Mouse (Mus musculus) G1E (cell line): ENCODE results near the gene H2afy. TPM values are rescaled to one million over a fixed set of nuclear protein-coding genes. Genes with fewer than 3 reads are reported as not detected.

Experiments used
- ATAC-seq: 2 replicates; pipeline ENCODE4 v1.8.0; 2016; ENCODE audit warnings: mild to moderate bottlenecking; ENCODE audit not compliant: insufficient number of reproducible peaks, poor library complexity, low FRiP score, severe bottlenecking; ENCODE audit errors: extremely low read depth
- DNase-seq: peaks from one replicate; pipeline ENCODE4 v3.0.0; 2012; ENCODE audit warnings: low spot score
- H3K27me3 ChIP-seq: 2 replicates; pipeline ENCODE4 v1.6.1; 2012; ENCODE audit warnings: mild to moderate bottlenecking, low read length, inconsistent platforms; ENCODE audit not compliant: insufficient read depth
- H3K36me3 ChIP-seq: replicated peaks from 2 replicates; pipeline ENCODE3; 2012; ENCODE audit warnings: mild to moderate bottlenecking, inconsistent platforms
- H3K4me1 ChIP-seq: 2 replicates; pipeline ENCODE4 v1.6.1; 2012; ENCODE audit warnings: low read depth, low read length, inconsistent platforms, mixed read lengths; ENCODE audit not compliant: insufficient read depth
- H3K4me3 ChIP-seq: 2 replicates; pipeline ENCODE4 v1.5.1; 2012; ENCODE audit warnings: low read depth, mild to moderate bottlenecking, inconsistent platforms, low read length, moderate library complexity, mixed read lengths
- H3K9me3 ChIP-seq: replicated peaks from 2 replicates; pipeline ENCODE4 v1.6.1; 2012; ENCODE audit warnings: inconsistent platforms
- CTCF ChIP-seq: IDR thresholded peaks from 2 replicates; pipeline ENCODE4 v1.5.1; 2012; ENCODE audit warnings: low read depth, low read length, inconsistent platforms, mixed read lengths
- GATA1 ChIP-seq: IDR thresholded peaks from 2 replicates; pipeline ENCODE4 v1.6.1; 2012; ENCODE audit warnings: borderline replicate concordance, low read length, inconsistent platforms, mixed read lengths
- GATA2 ChIP-seq: IDR thresholded peaks from 2 replicates; pipeline ENCODE4 v1.6.1; 2012; ENCODE audit warnings: low read depth, low read length, inconsistent platforms, borderline replicate concordance
- POLR2AphosphoS5 ChIP-seq: IDR thresholded peaks from 2 replicates; pipeline ENCODE4 v1.6.1; 2012; ENCODE audit warnings: low read depth, low read length, inconsistent platforms; ENCODE audit not compliant: insufficient replicate concordance
- TAL1 ChIP-seq: conservative IDR thresholded peaks from 2 replicates; pipeline ENCODE4 v1.6.1; 2012; ENCODE audit warnings: low read depth, low read length, inconsistent platforms, mixed read lengths
- polyA plus RNA-seq: library from polyadenylated mRNA; stranded (reverse); fragments of >175 nt; gene quantifications from 2 replicates; pipeline ENCODE4 v1.2.3, GENCODE M21; 2012
- total RNA-seq, 2 experiments: library from RNA; stranded (forward) in 1 of 2; stranded (reverse) in 1 of 2; fragments of 200-1000 nt in 1 of 2; fragments of >200 nt in 1 of 2; fragmentation: Nextera tagmentation in 1 of 2; gene quantifications; 2 replicates each; pipeline ENCODE4 v1.2.3; 2014 to 2017

Gene H2afy
- total and polyA plus RNA-seq, 3 experiments = 189 to 503 (median 198) TPM

DNA sequence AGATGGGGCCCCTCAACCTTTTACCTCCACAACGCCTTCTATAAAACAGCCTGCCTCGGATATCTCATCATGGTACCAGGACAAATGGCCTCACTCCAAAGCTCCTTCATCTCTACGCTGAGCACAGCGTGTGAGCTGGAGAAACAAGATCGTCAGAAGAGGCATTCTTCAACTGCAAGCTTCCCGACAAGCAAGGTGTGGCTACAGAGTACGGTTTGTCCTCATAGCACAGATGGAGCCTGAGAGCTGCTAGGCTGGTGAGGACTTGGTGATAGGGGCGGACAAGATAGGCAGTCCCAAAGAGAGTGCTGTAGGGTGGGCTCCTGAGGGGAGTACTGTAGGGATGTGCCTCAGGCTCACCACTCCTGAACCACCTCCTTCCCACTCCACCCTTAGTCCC, 5.6 kb downstream of the H2afy start:
- no peak for ATAC-seq
- TF ChIP-seq GATA1 = no peak
- TF ChIP-seq CTCF = no peak
- Histone ChIP-seq H3K36me3 (peaks cover 79% of the 10 kb centered on the region), H3K4me1 (peaks cover 60% of the 10 kb centered on the region), H3K9me3 (no peaks in the 10 kb centered on the region), H3K27me3 (no peaks in the 10 kb centered on the region), H3K4me3 (no peak overlapping the region)
- no peak for DNase-seq

DNA sequence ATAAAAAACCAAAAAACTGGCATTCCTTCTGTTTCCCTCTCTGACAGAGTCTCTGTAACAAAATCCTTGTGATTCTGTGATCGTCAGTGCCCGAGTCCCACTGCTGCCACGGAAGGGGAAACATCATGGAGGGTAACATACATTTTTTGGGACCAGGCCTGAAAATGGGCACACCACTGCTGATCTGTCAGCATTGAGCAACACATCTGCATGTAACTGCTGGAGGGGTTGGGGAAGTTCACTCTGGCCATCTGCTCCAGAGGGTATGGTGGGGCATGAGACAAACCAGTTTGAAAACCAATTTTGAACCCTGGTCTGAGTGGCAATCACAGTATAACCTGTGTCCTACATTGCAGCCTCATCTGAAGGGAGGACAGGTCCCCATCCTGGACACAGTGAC, 6.6 kb downstream of the H2afy start:
- no peak for ATAC-seq
- H3K36me3 ChIP-seq = peaks cover 89% of the 10 kb centered on the region
- H3K4me1 ChIP-seq = peaks cover 60% of the 10 kb centered on the region
- no peaks in the 10 kb centered on the region for H3K27me3 ChIP-seq
- H3K9me3 ChIP-seq = no peaks in the 10 kb centered on the region
- TF ChIP-seq GATA1 (no peak), POLR2AphosphoS5 (no peak), CTCF (no peak), GATA2 (no peak), TAL1 (no peak)
- DNase-seq = no peak
- no peak overlapping the region for H3K4me3 ChIP-seq

DNA sequence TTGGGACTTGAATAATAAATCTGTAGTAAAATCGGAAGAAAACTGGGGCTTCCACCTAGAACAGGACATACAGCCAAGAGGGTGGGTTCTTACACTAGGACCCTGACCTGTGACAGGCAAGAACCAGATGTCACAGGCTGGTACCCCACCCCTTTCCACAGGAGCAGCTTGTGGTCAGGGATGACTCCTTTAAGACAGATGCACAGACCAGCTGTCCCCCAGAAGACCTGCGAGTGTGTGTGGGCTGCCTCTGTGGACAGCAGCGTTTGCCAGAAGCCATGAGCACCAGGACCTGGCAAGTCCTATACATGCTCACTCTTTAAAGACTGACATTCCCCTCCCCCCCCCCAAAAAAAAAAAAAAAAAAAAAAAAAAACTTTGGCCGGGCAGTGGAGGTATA, 7.1 kb downstream of the H2afy start:
- Histone ChIP-seq H3K4me3 (no peak overlapping the region), H3K9me3 (no peaks in the 10 kb centered on the region), H3K27me3 (no peaks in the 10 kb centered on the region), H3K36me3 (peaks cover 94% of the 10 kb centered on the region), H3K4me1 (peaks cover 57% of the 10 kb centered on the region)
- DNase-seq = no peak
- ATAC-seq = no peak
- TF ChIP-seq TAL1 = no peak
- no peak for TF ChIP-seq GATA1
- no peak for TF ChIP-seq CTCF
- no peak for TF ChIP-seq POLR2AphosphoS5
- no peak for TF ChIP-seq GATA2

DNA sequence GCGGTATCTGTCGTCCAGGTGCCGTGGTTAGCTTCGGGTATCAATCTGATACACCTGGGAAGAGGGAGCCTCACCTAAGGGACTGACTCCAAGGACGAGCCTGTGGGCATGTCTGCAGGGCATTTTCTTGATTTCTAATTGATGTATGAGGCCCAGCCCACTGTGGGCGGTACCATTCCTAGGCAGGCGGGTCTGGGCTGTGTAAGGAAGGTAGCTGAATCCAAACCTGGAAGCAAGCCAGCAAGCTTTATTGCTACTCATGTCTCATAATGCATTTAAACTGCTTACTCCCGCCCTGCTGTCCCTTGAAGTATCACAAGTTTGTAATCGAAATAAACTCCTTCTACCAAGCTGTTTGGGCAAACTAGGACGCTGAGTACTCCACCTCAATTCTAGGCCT, 10.5 kb downstream of the H2afy start:
- no peak for ATAC-seq

DNA sequence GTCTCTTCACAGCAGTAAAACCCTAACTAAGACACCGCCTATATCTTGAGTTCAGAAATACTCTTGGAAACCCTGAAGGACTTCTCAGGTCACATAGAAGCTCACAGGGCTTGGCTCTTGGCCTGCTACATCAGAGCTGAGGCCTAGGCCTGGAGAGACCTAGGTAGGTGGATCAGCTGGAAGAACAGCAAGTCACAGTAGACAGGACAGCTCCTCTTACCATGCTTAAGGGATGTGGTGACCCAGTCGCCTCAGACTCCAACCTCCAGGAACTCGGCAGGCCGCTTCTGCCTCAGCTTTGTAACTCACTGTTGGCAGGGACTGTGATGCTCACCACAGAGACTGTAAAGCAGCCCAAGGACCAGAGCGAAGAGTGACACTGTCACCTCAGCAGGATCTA, 13.1 kb downstream of the H2afy start:
- no peak for TF ChIP-seq POLR2AphosphoS5
- TF ChIP-seq GATA1 = no peak
- no peak for TF ChIP-seq CTCF
- no peak for TF ChIP-seq TAL1
- peaks cover 12% of the 10 kb centered on the region for H3K4me1 ChIP-seq
- ATAC-seq (no peak), DNase-seq (no peak)
- H3K27me3 ChIP-seq = no peaks in the 10 kb centered on the region
- H3K9me3 ChIP-seq = no peaks in the 10 kb centered on the region
- no peak overlapping the region for H3K4me3 ChIP-seq
- peaks cover 98% of the 10 kb centered on the region for H3K36me3 ChIP-seq

More for the DNA sequence above, 10.5 kb downstream of the H2afy start:
- Histone ChIP-seq H3K36me3 (peaks cover 95% of the 10 kb centered on the region), H3K9me3 (no peaks in the 10 kb centered on the region), H3K4me1 (peaks cover 24% of the 10 kb centered on the region), H3K27me3 (no peaks in the 10 kb centered on the region), H3K4me3 (no peak overlapping the region)
- DNase-seq = no peak
- TF ChIP-seq GATA1 = no peak
- TF ChIP-seq POLR2AphosphoS5 = no peak
- TF ChIP-seq TAL1 = no peak
- TF ChIP-seq CTCF = no peak
- no peak for TF ChIP-seq GATA2

- ATAC-seq (no peak), DNase-seq (no peak)
- Histone ChIP-seq H3K4me3 (no peak overlapping the region), H3K36me3 (peaks cover 96% of the 10 kb centered on the region), H3K4me1 (peaks cover 44% of the 10 kb centered on the region), H3K27me3 (no peaks in the 10 kb centered on the region), H3K9me3 (no peaks in the 10 kb centered on the region)
- TF ChIP-seq TAL1 = no peak
- TF ChIP-seq GATA2 = no peak
Observed at GRCm38 (mm10) chr13:56117991-56118765, 18.0 kb downstream of the H2afy start.

DNA sequence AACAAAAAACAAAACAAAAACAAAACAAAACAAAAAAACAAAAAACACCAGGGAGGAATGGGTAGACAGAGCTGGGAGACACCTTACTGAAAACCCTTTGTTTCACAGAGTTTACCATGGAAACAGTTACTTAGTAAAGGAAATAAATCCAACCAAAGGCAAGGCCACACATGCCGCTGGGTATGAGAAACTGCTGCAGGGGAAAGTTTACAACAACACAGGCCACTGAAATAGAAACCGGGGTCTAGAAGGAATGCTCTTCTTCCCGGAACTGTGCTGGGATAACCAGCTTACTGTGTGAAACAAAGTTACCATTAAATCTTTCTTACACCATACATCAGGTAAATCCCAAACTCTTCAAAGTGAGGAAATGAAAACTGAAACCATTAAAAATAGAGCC, 20.3 kb downstream of the H2afy start:
- no peak for TF ChIP-seq POLR2AphosphoS5
- no peak for TF ChIP-seq GATA2
- TF ChIP-seq TAL1 = no peak
- TF ChIP-seq CTCF = no peak
- no peak for TF ChIP-seq GATA1
- H3K4me3 ChIP-seq = no peak overlapping the region
- DNase-seq (no peak), ATAC-seq (no peak)
- peaks cover 98% of the 10 kb centered on the region for H3K36me3 ChIP-seq
- peaks cover 54% of the 10 kb centered on the region for H3K4me1 ChIP-seq
- H3K27me3 ChIP-seq = no peaks in the 10 kb centered on the region
- H3K9me3 ChIP-seq = no peaks in the 10 kb centered on the region
